Mouse (Mus musculus) pancreas, adult 10 weeks (tissue): Measurements from ENCODE around the gene Cryaa. TPM values are rescaled to one million over a fixed set of nuclear protein-coding genes. Genes with fewer than 3 reads are reported as not detected.

Experiments
- polyA plus RNA-seq: library from polyadenylated mRNA; stranded (reverse); fragments of 350-450 nt; fragmentation: Illumina TruSeq; extraction: RNeasy Lipid Tissue Mini Kit (QIAGEN cat#74804); gene quantifications from one replicate; pipeline ENCODE4 v1.2.3, GENCODE M21; 2015; ENCODE audit warnings: low read depth, low replicate concordance; ENCODE audit not compliant: insufficient read depth

The Cryaa gene
- polyA plus RNA-seq: not detected

GRCm38 (mm10) chr17:31677507-31677906 is at the start of gene Cryaa:
TSS of gene Cryaa (plus strand) at chr17:31677807.

GRCm38 (mm10) chr17:31636942-31637811 is 40.4 kb upstream of the Cryaa start, which contains the start of gene Cbs:
TSS of gene Cbs (minus strand) at chr17:31637238.

GRCm38 (mm10) chr17:31658468-31659185 is 19.0 kb upstream of the Cryaa start, which contains the start of gene U2af1:
TSS of gene U2af1 (minus strand) at chr17:31658892.

Other genes with a start within 250 kb of the Cryaa start
- gene Wdr4, start 157.8 kb upstream of the Cryaa start, polyA plus RNA-seq: 5.0 TPM
- 73.4 TPM for gene Ndufv3, start 157.7 kb upstream of the Cryaa start, polyA plus RNA-seq
- gene Pknox1, start 113.1 kb upstream of the Cryaa start, polyA plus RNA-seq: 3.3 TPM
- 129 TPM for gene Cbs, start 40.6 kb upstream of the Cryaa start, polyA plus RNA-seq
- gene U2af1, start 18.9 kb upstream of the Cryaa start, polyA plus RNA-seq: 38.0 TPM
- 5.2 TPM for gene Sik1, start 178.0 kb downstream of the Cryaa start, polyA plus RNA-seq